Mouse (Mus musculus) bone marrow macrophage, adult 2 months (primary cell): ENCODE measurements at regions not wholly inside any gene's neighbourhood (a gene's known extent, or its start where the extent isn't known, plus 50 kb on each side); places are given as distances from the start of the nearest gene placed in this dataset.

ENCODE experiments used
- CTCF ChIP-seq: IDR thresholded peaks from 2 replicates; pipeline ENCODE4 v1.5.1; 2012; ENCODE audit warnings: low read depth, mild to moderate bottlenecking, low read length, moderate library complexity
- POLR2A ChIP-seq: IDR thresholded peaks from 2 replicates; pipeline ENCODE4 v1.6.1; 2012; ENCODE audit warnings: mild to moderate bottlenecking, low read depth, low read length, borderline replicate concordance

- TF ChIP-seq POLR2A (no peak), CTCF (no peak)
These were observed 248.1 kb downstream of the Prex1 start for GRCm38 (mm10) chr2:166465531-166465930.
